Mouse (Mus musculus) kidney, adult 8-10 months (tissue): Measurements from ENCODE around the gene Camk1d.
"Not testable (repeated sequence)": the region's sequence is repeated elsewhere in the genome, so short reads cannot be mapped to it uniquely, and the experiment has no call there.

ENCODE experiments used
- DNase-seq, 2 experiments: peaks; one replicate each; pipeline ENCODE4 v3.0.0; 2022

Gene Camk1d

GRCm38 (mm10) chr2:5610521-5610920 lies 103.8 kb downstream of the Camk1d start:
- DNase-seq: no peak

DNA sequence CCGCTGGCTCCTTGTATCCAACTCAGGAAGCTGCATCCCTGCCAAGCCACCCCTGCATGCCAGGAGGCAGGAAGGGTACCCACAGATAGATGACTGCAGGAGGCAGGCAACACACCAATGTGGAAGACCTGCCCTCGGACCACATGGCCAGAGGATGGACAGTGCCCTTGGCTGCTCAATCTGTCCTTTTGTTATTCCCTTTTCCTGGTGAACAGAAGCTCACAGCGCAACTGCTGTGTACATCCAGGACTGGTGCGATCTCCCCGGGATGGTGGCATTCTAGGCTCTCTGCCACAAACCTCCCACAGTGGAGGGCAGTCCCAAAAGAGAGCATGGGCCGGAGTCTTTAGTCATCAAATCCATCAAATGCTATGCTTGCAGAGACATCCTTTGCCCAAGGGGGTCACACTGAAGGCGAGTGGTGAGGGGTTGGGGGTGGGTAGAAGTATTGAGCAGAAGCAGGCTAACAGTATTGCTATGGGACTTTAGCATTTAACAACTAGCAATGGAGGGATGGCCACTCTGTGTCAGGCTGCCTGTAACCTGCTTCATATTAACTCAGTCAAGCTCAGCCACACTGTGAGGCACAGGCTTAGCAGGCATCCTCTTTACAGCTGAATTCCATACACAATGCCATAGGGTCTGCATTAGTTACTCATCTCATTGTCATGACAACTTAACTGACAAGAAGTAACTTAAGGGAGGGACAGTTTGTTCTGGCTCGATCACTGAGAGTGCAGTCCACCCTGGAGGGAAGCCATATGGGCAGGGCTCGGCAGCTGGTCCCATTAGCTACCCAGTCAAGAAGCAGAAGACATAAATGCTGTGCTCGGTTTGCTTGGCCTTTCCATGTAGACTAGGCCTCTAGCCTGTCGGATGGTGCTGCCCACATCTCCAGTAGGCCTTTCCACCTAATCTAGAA lies 106.1 kb downstream of the Camk1d start:
- no peak for DNase-seq

GRCm38 (mm10) chr2:5605849-5606248 lies 108.5 kb downstream of the Camk1d start:
- no peak for DNase-seq

DNA sequence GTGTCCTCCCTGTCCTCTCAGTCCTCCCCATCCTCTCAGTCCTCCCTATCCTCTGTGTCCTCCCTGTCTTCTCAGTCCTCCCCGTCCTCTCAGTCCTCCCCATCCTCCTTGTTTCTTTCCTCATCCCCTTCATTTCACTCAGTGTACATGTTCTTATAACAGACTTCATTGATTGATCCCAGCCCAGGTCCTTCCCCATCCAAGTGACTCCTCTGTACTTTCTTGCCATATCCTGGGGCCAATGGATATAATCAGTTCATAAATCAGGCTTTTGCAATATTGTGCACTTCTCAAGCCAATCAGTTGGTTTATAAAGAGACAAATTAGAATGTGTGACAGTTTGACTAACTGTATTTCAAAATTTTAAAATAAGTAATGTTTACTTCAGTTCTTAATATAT lies 112.3 kb downstream of the Camk1d start:
- DNase-seq: no peak

GRCm38 (mm10) chr2:5601243-5601642 lies 113.1 kb downstream of the Camk1d start:
- DNase-seq: not testable (repeated sequence)

- no peak for DNase-seq
These were observed 113.9 kb downstream of the Camk1d start for GRCm38 (mm10) chr2:5600183-5600962.

- DNase-seq: no peak
These were observed 114.6 kb downstream of the Camk1d start for GRCm38 (mm10) chr2:5599713-5600112.

GRCm38 (mm10) chr2:5598533-5598932 lies 115.8 kb downstream of the Camk1d start:
- no peak for DNase-seq

- no peak for DNase-seq
These were observed 117.4 kb downstream of the Camk1d start for GRCm38 (mm10) chr2:5596882-5597281.

GRCm38 (mm10) chr2:5595356-5596191 lies 118.7 kb downstream of the Camk1d start:
- no peak for DNase-seq

GRCm38 (mm10) chr2:5592461-5593136 lies 121.7 kb downstream of the Camk1d start:
- no peak for DNase-seq

GRCm38 (mm10) chr2:5590074-5590473 lies 124.2 kb downstream of the Camk1d start:
- no peak for DNase-seq

- DNase-seq: no peak
These were observed 125.2 kb downstream of the Camk1d start for GRCm38 (mm10) chr2:5589163-5589562.

DNA sequence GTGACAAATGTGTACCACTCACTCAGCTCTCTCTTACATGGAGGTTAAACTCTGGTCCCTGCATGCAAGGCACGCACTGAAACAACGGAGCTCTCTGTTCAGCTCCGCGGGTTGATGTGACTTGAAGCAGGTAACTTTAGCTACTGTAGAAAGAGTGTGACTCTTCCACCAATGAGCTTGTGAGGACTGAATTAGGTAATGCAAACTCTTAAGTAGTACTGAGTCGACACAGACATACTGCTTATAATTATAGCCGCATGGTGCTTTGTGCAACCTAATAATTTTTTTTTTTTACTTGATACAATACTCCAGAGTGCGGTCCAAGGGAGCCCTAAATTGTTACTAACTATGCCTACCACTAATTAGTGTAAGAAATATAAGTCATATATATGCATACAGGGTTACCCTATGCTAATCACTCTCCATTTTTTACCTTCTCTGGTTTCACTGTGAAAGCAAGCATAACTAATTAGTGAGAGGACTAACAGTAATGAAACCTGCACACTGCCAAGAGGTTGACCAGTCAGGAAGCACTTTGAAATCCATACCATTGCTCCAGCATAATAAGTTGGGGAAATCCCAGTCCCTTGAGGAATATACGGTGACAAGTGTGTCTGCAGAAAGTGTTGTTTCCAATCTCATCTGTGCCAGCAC lies 125.9 kb downstream of the Camk1d start:
- no peak for DNase-seq

DNA sequence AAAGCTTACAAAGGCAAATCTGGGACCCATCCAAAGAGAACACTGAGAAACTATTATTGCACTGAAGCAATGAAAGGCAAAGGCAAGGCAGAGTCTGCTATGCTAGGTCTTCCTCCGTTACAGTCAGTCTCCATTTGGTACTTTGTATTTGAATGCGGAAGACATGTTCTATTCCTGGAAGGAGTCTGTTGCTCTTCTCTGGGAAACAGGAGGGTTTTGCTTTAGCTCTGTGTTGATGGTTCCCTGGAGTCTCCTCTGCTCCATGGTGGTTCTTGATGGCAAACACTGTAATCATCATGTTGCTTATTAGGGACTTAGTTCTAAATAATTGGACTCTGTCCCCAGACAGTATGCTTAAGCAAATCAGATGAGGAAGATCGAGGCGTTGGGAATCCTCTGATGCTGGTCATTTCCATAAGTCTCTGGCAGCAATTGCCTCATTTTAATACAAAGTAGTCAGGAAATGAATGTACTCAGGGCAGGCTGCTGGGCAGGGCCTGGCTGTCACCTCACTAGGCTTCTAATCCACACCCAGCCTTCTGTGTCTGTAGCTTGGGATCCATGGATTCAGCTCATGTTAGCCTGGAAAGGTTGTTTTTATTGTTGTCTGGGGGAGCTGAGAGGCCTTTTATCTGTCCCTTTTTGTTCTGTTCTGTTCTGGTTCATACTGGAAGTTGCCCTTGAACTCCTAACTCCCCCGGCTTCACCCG lies 129.8 kb downstream of the Camk1d start:
- DNase-seq: no peak

GRCm38 (mm10) chr2:5579391-5579790 lies 134.9 kb downstream of the Camk1d start:
- no peak for DNase-seq

- peak in 1 of 2 experiments; percentile 40 for DNase-seq
These were observed 136.8 kb downstream of the Camk1d start for GRCm38 (mm10) chr2:5577399-5578129.

DNA sequence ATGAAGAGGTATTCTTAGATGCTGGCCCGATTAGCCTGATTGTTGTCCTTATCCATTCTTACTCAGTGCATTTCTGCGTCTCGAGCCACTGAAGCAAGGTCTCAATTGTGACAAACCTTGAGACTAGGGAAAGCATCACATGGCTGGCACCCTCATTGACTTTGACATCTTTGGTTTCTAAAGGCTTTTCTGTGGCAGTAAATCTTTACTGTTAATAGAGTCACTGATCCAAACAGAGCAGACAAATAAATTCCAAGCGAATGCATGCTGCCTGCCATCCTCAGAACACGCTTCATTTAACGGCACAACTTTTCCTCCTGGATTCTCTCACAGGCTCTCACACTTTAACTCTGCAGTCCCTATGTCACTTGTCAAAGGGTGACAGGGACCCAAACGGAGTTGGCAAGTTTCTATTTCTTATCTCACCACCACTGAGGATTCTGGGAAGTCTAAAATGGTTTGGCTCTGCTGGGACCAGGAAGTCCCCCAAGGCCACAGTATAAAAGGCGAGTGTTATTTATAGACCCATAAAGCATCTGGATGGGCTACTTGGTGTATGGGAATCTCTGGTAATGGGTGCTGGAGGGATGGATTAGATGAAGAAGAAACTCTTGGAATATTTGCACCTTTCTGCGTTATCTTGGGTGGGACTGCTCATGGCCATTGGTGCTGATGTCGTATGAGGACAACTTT lies 141.9 kb downstream of the Camk1d start:
- no peak for DNase-seq

DNA sequence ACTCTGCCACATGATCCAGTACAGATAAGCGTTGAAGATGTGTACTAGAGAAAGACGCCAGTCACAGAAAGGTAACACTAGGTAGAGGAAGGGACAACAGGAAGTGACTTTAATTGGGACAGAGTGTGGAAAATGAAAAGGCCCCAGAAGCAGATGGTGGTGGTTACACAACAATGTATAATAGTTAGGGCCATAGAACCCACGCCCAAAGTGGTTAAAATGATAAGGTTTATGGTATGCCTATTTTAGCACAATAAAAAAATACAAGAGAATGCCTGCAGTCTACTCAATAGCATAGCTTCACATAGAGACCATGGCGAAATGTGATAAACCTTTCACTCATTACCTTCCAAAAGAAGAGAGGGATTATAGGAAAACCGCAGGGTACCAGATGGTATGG lies 147.7 kb downstream of the Camk1d start:
- no peak for DNase-seq

- no peak for DNase-seq
These were observed 150.6 kb downstream of the Camk1d start for GRCm38 (mm10) chr2:5563685-5564084.
